Mouse (Mus musculus): ENCODE measurements at regions not wholly inside any gene's neighbourhood (a gene's known extent, or its start where the extent isn't known, plus 50 kb on each side); places are given as distances from the start of the nearest gene placed in this dataset.

DNA sequence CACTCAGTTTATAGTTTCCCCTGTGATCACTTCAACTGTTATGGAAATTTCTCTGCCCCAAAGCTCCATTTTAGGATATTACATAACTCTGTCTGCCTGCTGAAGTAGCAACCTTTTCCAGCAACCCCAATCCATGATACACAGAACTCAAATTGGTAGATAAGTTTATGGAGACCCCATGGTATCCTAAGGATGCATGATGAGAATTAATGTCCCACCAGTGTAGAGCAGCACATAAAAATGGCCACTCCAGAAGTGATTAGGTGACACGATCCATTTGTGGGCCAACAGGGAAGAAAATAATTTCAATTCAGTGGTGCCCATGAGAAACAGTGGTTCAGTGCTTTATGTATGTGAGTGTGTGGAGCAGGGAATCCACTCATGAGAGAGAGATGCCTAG is 583.3 kb upstream of the Cdh8 start:
- no peak for TF ChIP-seq CTCF (IDR thresholded peaks at IDR 0.05; ENCODE audit: control insufficient read depth, insufficient read depth, insufficient replicate concordance, low read depth, low read length)
- TF ChIP-seq POLR2A (IDR thresholded peaks at IDR 0.05; ENCODE audit: control insufficient read depth, low read depth, low read length) = no peak

Data from testis, adult 2 months (tissue).